Mouse (Mus musculus) Patski (cell line): ENCODE measurements around the gene Polr2f. TPM values are rescaled to one million over a fixed set of nuclear protein-coding genes. Genes with fewer than 3 reads are reported as not detected.
A peak's percentile ranks its signal among the peaks of the same experiment; 100 is the strongest.

Experiments used
- ATAC-seq: fragments of 100-300 bp; one replicate; pipeline ENCODE4 v1.8.0; 2021
- CTCF ChIA-PET: fragments of 350-600 bp; sonication (Branson Sonifier 250); formaldehyde crosslinking; loops from one replicate; lab custom pipeline; 2022; ENCODE audit warnings: inconsistent platforms; lab: Charles Lee
- POLR2A ChIA-PET: fragments of 350-600 bp; sonication (Branson Sonifier 250); formaldehyde crosslinking; loops from one replicate; lab custom pipeline; 2022; ENCODE audit warnings: antibody characterized with exemption, inconsistent platforms; lab: Charles Lee
- DNase-seq: peaks from one replicate; pipeline ENCODE4 v3.0.0-alpha.2; 2011; ENCODE audit warnings: low read depth, low spot score
- H3K27me3 ChIP-seq: fragments of 371-371 bp; one replicate; pipeline ENCODE4 v1.5.1; 2021
- CTCF ChIP-seq: fragments of 100-300 bp; IDR thresholded peaks from one replicate; pipeline ENCODE4 v1.5.1; 2021
- in situ Hi-C: fragments of 300-500 bp; cut with MboI; formaldehyde crosslinking; loops from 3 replicates; pipeline ENCODE4 v1.11.1; 2018; ENCODE audit warnings: low pct_unique_long_range_greater_than_20kb, mixed read lengths
- polyA plus RNA-seq: library from polyadenylated mRNA; unstranded; gene quantifications from one replicate; pipeline ENCODE4 v1.2.3, GENCODE M21; 2021

Gene Polr2f
- polyA plus RNA-seq, 1 experiment from 2014 or later: 178 TPM

GRCm38 (mm10) chr15:79115276-79115675, 25.5 kb upstream of the Polr2f start:
- H3K27me3 ChIP-seq: no peaks in the 10 kb centered on the region
- CTCF ChIA-PET: no interaction called here
- in situ Hi-C loops: no loop called here
- POLR2A ChIA-PET: no interaction called here
- no peak for DNase-seq
- no peak for TF ChIP-seq CTCF
- no peak for ATAC-seq

DNA sequence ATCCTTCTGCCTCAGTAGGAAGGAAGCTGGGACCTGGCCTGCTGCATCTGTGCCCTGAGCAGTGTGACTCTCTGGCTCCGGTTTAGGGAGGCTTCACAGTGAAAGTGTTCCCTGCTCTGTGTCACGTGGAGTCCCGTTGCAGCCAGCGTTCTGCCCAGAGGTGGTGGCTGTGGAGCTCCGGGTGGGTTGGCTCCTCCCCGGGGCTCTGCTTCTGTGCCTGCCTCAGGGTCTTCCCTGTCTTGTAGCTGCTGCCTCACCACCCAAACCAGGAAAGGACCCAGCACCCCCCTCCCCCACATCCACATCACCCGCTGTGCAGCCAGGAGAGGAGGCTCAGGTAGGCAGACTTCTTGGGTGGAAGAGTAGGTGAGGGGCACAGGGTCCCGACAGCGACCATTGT, 21.3 kb upstream of the Polr2f start:
- in situ Hi-C loops: no loop called here
- H3K27me3 ChIP-seq: no peaks in the 10 kb centered on the region
- ChIA-PET POLR2A (no interaction called here), CTCF (interaction anchor here (1.0 kb wide), 1 partner anchor 9 kb away, joined by 3 read pairs; no protein-coding TSS in a partner anchor)
- TF ChIP-seq CTCF: no peak
- DNase-seq: no peak
- no peak for ATAC-seq

- ChIA-PET CTCF (no interaction called here), POLR2A (no interaction called here)
- in situ Hi-C loops: no loop called here
- H3K27me3 ChIP-seq: no peaks in the 10 kb centered on the region
- ATAC-seq: no peak
- no peak for TF ChIP-seq CTCF
- no peak for DNase-seq
Measured at GRCm38 (mm10) chr15:79122119-79122518, 18.7 kb upstream of the Polr2f start.

DNA sequence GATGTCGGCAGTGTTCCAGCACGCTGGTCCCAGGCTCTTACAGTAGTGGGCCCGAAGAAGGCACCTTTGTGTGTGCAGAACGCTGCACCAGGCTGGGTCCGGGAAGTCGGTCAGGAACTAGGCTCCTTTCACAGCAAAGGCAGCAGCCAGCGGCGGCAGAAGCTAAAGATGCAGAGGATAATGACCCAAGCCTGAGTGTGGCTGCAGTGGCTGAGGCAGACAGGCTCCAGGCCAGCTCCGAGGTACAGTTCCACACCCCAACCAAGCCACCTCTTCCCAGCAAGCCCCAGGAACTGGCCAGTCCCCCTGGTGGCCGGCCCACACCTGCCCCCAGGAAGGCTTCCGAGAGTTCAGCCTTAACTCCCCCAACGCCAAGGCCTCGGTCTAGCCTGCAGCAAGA, 18.3 kb upstream of the Polr2f start:
- DNase-seq (no peak), ATAC-seq (no peak)
- ChIA-PET POLR2A (no interaction called here), CTCF (no interaction called here)
- H3K27me3 ChIP-seq: no peaks in the 10 kb centered on the region
- no peak for TF ChIP-seq CTCF
- in situ Hi-C loops: no loop called here

- no peaks in the 10 kb centered on the region for H3K27me3 ChIP-seq
- ChIA-PET CTCF (no interaction called here), POLR2A (no interaction called here)
- DNase-seq (no peak), ATAC-seq (no peak)
- TF ChIP-seq CTCF: no peak
- in situ Hi-C loops: no loop called here
Measured at GRCm38 (mm10) chr15:79123751-79124150, 17.1 kb upstream of the Polr2f start.

DNA sequence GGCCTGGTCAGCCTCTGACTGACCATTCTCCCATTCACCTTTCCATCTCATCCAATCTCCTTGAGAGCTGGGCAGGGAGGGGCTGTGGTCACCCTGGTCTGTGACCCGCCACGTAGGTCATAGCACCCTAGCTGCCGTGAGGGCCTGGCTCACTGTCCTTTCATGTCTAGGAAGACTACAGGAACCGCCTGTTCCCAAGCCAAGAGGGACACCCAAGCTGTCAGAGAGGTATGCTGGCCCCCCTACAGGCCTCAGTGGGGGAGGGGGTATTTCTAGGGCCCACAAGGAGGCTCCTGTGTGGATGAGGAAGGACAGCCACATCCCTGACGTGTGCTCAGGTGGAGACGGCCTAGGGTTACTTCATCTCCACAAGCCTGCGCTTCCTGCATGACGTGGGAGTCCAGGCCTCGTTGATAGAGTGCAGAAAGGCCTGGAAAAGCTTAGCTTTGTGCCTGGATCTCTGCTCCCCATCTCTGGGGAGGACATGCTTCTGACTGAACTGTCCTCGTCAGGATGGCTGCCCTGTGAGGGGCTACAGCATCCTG, 16.4 kb upstream of the Polr2f start:
- ChIA-PET POLR2A (no interaction called here), CTCF (no interaction called here)
- H3K27me3 ChIP-seq: no peaks in the 10 kb centered on the region
- in situ Hi-C loops: no loop called here
- TF ChIP-seq CTCF: no peak
- no peak for DNase-seq
- no peak for ATAC-seq

DNA sequence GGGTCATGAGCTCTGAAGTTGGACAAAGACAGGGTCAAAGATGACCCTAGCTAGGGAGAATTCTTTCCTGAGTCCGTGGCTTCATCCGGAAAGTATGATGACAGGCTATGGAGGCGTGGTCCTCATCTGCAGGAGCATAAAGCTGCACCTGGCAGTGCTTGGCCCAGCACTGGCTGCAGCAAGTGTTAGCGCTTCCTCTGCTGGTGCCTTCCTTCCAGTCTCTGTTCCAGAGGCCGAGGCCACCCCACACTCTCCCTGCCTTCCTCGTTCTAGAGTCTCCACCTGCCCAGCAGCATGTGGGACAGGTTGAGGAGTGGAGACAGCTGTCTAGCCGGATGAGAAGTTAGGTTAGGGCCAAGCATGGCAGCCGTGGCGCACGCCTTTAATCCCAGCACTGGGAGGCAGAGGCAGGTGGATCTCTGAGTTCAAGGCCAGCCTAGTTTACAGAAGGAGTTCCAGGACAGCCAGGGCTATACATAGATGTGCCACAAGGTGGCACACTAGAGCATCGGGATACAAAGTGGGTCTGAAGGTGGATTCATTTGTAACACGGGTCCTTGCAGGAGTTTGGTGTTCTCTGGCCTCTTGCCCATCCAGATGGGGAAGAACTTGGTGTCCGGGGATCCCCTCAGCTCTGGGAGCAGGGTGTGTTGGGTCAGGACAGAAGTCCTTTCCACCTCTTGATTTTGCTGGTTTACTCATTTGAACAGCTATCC, 14.4 kb upstream of the Polr2f start:
- ATAC-seq (peak; percentile 2), DNase-seq (no peak)
- H3K27me3 ChIP-seq: no peaks in the 10 kb centered on the region
- POLR2A ChIA-PET: interaction anchor here (1.3 kb wide), 1 partner anchor 18 kb away, joined by 4 read pairs; the partner anchor contains the start of gene Micall1
- CTCF ChIA-PET: interaction anchor here (1.0 to 3.3 kb wide), 8 partner anchors 10 to 49 kb away, joined by 3 to 17 read pairs (median 4); partner anchors contain the start of genes 1700088E04Rik, Micall1 and Polr2f
- in situ Hi-C loops: no loop called here
- TF ChIP-seq CTCF: no peak

DNA sequence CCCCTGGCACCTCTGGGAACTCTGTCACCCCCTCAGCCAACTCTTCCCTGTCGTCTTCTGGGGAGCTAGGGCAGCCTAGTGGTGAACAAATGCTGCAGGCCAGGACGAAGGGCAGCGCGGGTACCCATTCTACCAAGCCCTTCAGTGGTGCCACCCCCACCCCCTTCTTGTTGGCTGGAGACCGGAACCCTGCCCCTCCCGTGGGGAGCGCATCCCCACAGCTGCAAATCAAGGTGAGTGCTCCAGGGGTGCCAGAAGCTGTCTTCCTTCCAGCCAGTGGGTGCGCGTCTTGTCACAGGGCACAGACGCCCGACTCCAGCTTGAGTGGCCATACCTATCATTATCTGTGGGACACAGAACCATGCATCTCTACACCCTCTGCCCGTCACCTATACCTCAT, 13.7 kb upstream of the Polr2f start:
- POLR2A ChIA-PET: interaction anchor here (1.3 kb wide), 1 partner anchor 18 kb away, joined by 4 read pairs; the partner anchor contains the start of gene Micall1
- no peak for DNase-seq
- CTCF ChIA-PET: interaction anchor here (1.0 to 3.3 kb wide), 9 partner anchors 8 to 49 kb away, joined by 3 to 17 read pairs (median 4); partner anchors contain the start of genes 1700088E04Rik, Micall1 and Polr2f
- in situ Hi-C loops: no loop called here
- TF ChIP-seq CTCF: no peak
- H3K27me3 ChIP-seq: no peaks in the 10 kb centered on the region
- ATAC-seq: no peak

GRCm38 (mm10) chr15:79128208-79128607, 12.6 kb upstream of the Polr2f start:
- in situ Hi-C loops: no loop called here
- ChIA-PET CTCF (interaction anchor here (1.3 to 3.3 kb wide), 4 partner anchors 9 to 21 kb away, joined by 3 to 17 read pairs (median 8); partner anchors contain the start of genes 1700088E04Rik and Polr2f), POLR2A (interaction anchor here (0.6 to 1.2 kb wide), 3 partner anchors 12 to 33 kb away, joined by 3 to 6 read pairs (median 3); partner anchors contain the start of gene Polr2f)
- no peak for TF ChIP-seq CTCF
- no peak for DNase-seq
- H3K27me3 ChIP-seq: no peaks in the 10 kb centered on the region
- no peak for ATAC-seq

DNA sequence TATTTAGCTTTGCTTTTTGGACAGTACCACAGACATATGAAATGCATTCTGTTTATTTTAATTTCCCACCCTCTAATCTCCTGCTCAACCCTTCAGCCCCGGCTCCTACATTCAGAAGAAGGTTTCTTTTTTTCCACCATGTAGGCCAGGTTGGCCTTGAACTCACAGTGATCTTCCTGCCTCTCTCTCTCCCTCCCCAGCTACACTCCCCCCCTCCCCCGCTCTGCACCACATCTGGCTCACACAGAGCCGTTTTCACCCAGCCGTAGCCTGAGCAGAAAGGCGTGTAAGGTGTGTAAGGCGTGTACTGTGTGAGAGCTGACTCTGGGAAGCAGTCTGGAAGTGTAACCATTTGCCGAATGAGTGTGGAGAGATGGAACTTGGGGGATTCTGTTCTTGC, 11.5 kb upstream of the Polr2f start:
- POLR2A ChIA-PET: no interaction called here
- in situ Hi-C loops: no loop called here
- TF ChIP-seq CTCF: no peak
- no peak for ATAC-seq
- no peaks in the 10 kb centered on the region for H3K27me3 ChIP-seq
- CTCF ChIA-PET: interaction anchor here (0.7 to 1.3 kb wide), 2 partner anchors 13 to 19 kb away, joined by 3 read pairs; no protein-coding TSS in a partner anchor
- no peak for DNase-seq

DNA sequence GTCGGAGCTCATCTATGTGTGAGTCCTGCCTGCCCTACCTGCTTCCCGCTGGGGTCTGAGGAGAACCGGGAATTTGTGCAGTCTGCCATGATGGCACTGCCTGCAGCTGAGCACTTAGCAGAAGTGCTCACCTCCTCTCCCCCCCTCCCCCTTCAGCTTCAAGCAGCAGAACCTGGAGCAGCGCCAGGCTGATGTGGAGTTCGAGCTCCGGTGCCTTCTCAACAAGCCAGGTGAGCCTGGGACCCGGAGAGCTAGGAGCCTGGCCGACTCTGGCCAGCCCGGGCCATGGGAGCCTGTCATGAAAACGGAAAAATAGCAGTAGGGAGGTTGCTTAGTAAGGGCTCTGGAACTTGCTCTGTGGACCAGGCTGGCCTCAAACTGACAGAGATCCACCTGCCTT, 10.0 kb upstream of the Polr2f start:
- TF ChIP-seq CTCF: no peak
- no peak for DNase-seq
- ChIA-PET CTCF (interaction anchor here (0.8 to 1.5 kb wide), 4 partner anchors 9 to 91 kb away, joined by 3 to 4 read pairs (median 3); partner anchors contain the start of gene Polr2f), POLR2A (interaction anchor here (2.0 to 2.5 kb wide), 2 partner anchors 10 to 22 kb away, joined by 7 to 10 read pairs; partner anchors contain the start of genes 1700088E04Rik, Micall1 and Polr2f)
- ATAC-seq: no peak
- H3K27me3 ChIP-seq: no peaks in the 10 kb centered on the region
- in situ Hi-C loops: no loop called here
